Mouse (Mus musculus) heart, adult 8-10 months (tissue): Measurements from ENCODE around the gene Erlin1. TPM values are rescaled to one million over a fixed set of nuclear protein-coding genes. Genes with fewer than 3 reads are reported as not detected.

Experiments
- DNase-seq: peaks from one replicate; pipeline ENCODE4 v3.0.0; 2022; ENCODE audit warnings: low spot score
- total RNA-seq, 4 experiments: library from RNA; stranded (reverse); gene quantifications; 2 replicates each; pipeline ENCODE4 v1.2.4; 2022

Erlin1 gene
- total RNA-seq, 4 experiments from 2014 or later: 6.7 to 11.7 (median 7.7) TPM

GRCm38 (mm10) chr19:44063773-44064172 lies 5.8 kb downstream of the Erlin1 start:
- no peak for DNase-seq

GRCm38 (mm10) chr19:44060226-44060625 lies 9.4 kb downstream of the Erlin1 start:
- DNase-seq: no peak

GRCm38 (mm10) chr19:44055173-44055826 lies 14.3 kb downstream of the Erlin1 start:
- DNase-seq: no peak

- no peak for DNase-seq
Observed at GRCm38 (mm10) chr19:44050388-44050787, 19.2 kb downstream of the Erlin1 start.

GRCm38 (mm10) chr19:44049282-44049681 lies 20.3 kb downstream of the Erlin1 start:
- no peak for DNase-seq

GRCm38 (mm10) chr19:44045847-44046246 lies 23.7 kb downstream of the Erlin1 start:
- DNase-seq: no peak

- no peak for DNase-seq
Observed at GRCm38 (mm10) chr19:44042121-44042520, 27.5 kb downstream of the Erlin1 start.

- DNase-seq: no peak
Observed at GRCm38 (mm10) chr19:44033396-44033795, 36.2 kb downstream of the Erlin1 start.

- no peak for DNase-seq
Observed at GRCm38 (mm10) chr19:44032046-44032744, 37.4 kb downstream of the Erlin1 start.

GRCm38 (mm10) chr19:44030024-44030423 lies 39.6 kb downstream of the Erlin1 start:
- DNase-seq: no peak

GRCm38 (mm10) chr19:44028972-44029371 lies 40.6 kb downstream of the Erlin1 start, which contains the start of gene Cyp2c23:
Cyp2c23 (minus strand) TSS chr19:44029208.
- no peak for DNase-seq

GRCm38 (mm10) chr19:44026956-44027530 lies 42.5 kb downstream of the Erlin1 start:
- DNase-seq: no peak

- no peak for DNase-seq
Observed at GRCm38 (mm10) chr19:44024921-44025585, 44.5 kb downstream of the Erlin1 start.

- DNase-seq: no peak
Observed at GRCm38 (mm10) chr19:44023066-44023465, 46.5 kb downstream of the Erlin1 start.

- peak; percentile 78 for DNase-seq
Observed at GRCm38 (mm10) chr19:44021502-44021901, 48.1 kb downstream of the Erlin1 start.

GRCm38 (mm10) chr19:44019739-44020138 lies 49.8 kb downstream of the Erlin1 start:
- DNase-seq: no peak

- no peak for DNase-seq
Observed at GRCm38 (mm10) chr19:44013862-44014261, 55.7 kb downstream of the Erlin1 start.

GRCm38 (mm10) chr19:44008784-44009183 lies 60.8 kb downstream of the Erlin1 start:
- no peak for DNase-seq

GRCm38 (mm10) chr19:44007186-44007585 lies 62.4 kb downstream of the Erlin1 start:
- no peak for DNase-seq

GRCm38 (mm10) chr19:44005025-44005424 lies 64.6 kb downstream of the Erlin1 start:
- DNase-seq: no peak

- no peak for DNase-seq
Observed at GRCm38 (mm10) chr19:44004261-44004660, 65.3 kb downstream of the Erlin1 start.

- DNase-seq: no peak
Observed at GRCm38 (mm10) chr19:44000720-44001119, 68.9 kb downstream of the Erlin1 start.
